Mouse (Mus musculus) testis, adult 2 months (tissue): Measurements from ENCODE around the gene Nr2f6. TPM values are rescaled to one million over a fixed set of nuclear protein-coding genes. Genes with fewer than 3 reads are reported as not detected.
A peak's percentile ranks its signal among the peaks of the same experiment; 100 is the strongest.

Source experiments
- H3K27ac ChIP-seq: fragments of 200-500 bp; 2 replicates; pipeline ENCODE4 v1.5.1; 2012; ENCODE audit warnings: low read depth, low read length; ENCODE audit not compliant: control insufficient read depth, insufficient read depth
- H3K27me3 ChIP-seq: fragments of 200-500 bp; 2 replicates; pipeline ENCODE4 v1.6.1; 2012; ENCODE audit warnings: mild to moderate bottlenecking, low read length, moderate library complexity; ENCODE audit not compliant: control insufficient read depth, insufficient read depth
- H3K36me3 ChIP-seq: fragments of 200-500 bp; 2 replicates; pipeline ENCODE4 v1.6.1; 2012; ENCODE audit warnings: mild to moderate bottlenecking, low read length; ENCODE audit not compliant: control insufficient read depth, insufficient read depth
- H3K4me1 ChIP-seq: fragments of 200-500 bp; 2 replicates; pipeline ENCODE4 v1.6.1; 2012; ENCODE audit warnings: low read length; ENCODE audit not compliant: control insufficient read depth, insufficient read depth
- H3K4me3 ChIP-seq: fragments of 200-500 bp; 2 replicates; pipeline ENCODE4 v1.5.1; 2012; ENCODE audit warnings: low read depth, mild to moderate bottlenecking, low read length, moderate library complexity, mixed read lengths; ENCODE audit not compliant: control insufficient read depth
- CTCF ChIP-seq: fragments of 200-500 bp; IDR thresholded peaks from 2 replicates; pipeline ENCODE4 v1.5.1; 2012; ENCODE audit warnings: low read depth, mild to moderate bottlenecking, inconsistent platforms, low read length, moderate library complexity; ENCODE audit not compliant: control insufficient read depth, insufficient read depth, insufficient replicate concordance
- POLR2A ChIP-seq: fragments of 200-500 bp; IDR thresholded peaks from 2 replicates; pipeline ENCODE4 v1.6.1; 2012; ENCODE audit warnings: low read depth, mild to moderate bottlenecking, inconsistent platforms, low read length, moderate library complexity; ENCODE audit not compliant: control insufficient read depth
- polyA plus RNA-seq: library from polyadenylated mRNA; depleted of rRNA; stranded (reverse); fragments of >200 nt; gene quantifications from 2 replicates; pipeline ENCODE4 v1.2.3, GENCODE M21; 2012

Gene Nr2f6
- polyA plus RNA-seq, 1 experiment = 10.8 TPM

DNA sequence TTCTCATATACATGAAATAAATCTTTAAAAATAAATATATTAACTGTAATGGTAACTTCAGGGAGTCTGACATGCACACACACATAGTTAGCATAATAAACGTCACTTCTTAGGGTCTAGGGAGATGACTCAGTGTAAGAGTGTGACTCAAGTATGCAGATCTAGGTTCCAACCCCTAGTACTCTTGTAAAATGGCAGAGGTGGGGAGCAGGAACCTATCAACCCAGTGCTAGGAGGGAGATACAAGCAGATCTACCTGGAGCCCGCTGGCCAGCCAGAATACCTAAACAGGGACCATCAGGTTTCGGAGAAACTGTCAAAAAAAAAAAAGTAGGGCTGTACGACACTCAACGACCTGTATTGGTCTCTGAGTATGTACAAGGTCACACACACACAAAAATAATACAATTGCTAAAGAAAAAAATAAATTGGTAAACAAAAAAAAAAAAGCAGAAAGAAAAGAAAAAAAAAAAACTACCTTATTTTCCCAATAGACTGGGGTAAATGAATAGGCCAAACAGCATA, 11.0 kb downstream of the Nr2f6 start:
- Histone ChIP-seq H3K4me3 (peak overlapping the region; percentile 96), H3K4me1 (peaks cover 15% of the 10 kb centered on the region), H3K36me3 (no peaks in the 10 kb centered on the region; the same call in 1 of the 2 replicates), H3K27ac (peak overlapping the region; percentile 69), H3K27me3 (no peaks in the 10 kb centered on the region)
- TF ChIP-seq POLR2A (no peak), CTCF (no peak)

DNA sequence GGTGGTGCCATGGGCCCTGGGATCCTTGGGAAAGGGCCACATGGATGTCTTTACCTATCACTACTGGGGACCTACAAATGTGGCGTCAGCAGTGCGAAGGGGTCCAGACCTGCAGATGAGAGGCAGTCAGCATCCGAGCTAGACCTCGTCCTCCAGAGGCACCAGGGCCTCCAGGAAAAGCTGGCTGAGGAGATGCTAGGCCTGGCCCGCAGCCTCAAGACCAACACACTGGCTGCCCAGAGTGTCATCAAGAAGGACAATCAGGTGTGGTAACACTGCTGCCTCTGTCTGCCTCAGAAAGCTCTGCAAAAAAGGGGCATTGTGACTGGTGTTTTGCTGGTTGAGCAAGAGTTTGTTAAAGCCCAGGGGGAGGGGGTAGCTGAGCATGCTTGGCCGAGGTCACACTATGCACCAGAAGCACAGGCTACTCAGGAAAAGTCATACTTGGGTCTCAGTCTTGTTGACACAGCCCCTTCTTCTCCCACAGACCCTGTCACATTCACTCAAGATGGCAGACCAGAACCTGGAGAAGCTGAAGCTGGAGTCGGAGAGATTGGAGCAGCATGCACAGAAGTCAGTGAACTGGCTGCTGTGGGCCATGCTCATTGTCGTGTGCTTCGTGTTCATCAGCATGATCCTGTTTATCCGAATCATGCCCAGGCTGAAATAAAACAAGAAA, 12.6 kb downstream of the Nr2f6 start:
- H3K4me3 ChIP-seq = peak overlapping the region; percentile 41
- H3K27ac ChIP-seq = peak overlapping the region; percentile 65; the same call in 1 of the 2 replicates
- no peaks in the 10 kb centered on the region; the same call in 1 of the 2 replicates for H3K36me3 ChIP-seq
- TF ChIP-seq POLR2A (no peak), CTCF (no peak)
- no peaks in the 10 kb centered on the region for H3K27me3 ChIP-seq
- H3K4me1 ChIP-seq = peaks cover 13% of the 10 kb centered on the region

- Histone ChIP-seq H3K4me3 (peak overlapping the region; percentile 95), H3K36me3 (no peaks in the 10 kb centered on the region; the same call in 1 of the 2 replicates), H3K4me1 (peaks cover 13% of the 10 kb centered on the region), H3K27ac (peak overlapping the region; percentile 56; the same call in 1 of the 2 replicates), H3K27me3 (no peaks in the 10 kb centered on the region)
- peak; percentile 46; the same call in 1 of the 2 replicates for TF ChIP-seq POLR2A
- no peak for TF ChIP-seq CTCF
Observed at GRCm38 (mm10) chr8:71368366-71368765, 13.4 kb downstream of the Nr2f6 start.

GRCm38 (mm10) chr8:71367529-71368176, 14.1 kb downstream of the Nr2f6 start:
- Histone ChIP-seq H3K27ac (peak overlapping the region; percentile 98), H3K27me3 (no peaks in the 10 kb centered on the region), H3K36me3 (no peaks in the 10 kb centered on the region; the same call in 1 of the 2 replicates), H3K4me3 (peak overlapping the region; percentile 95), H3K4me1 (peaks cover 13% of the 10 kb centered on the region)
- no peak for TF ChIP-seq POLR2A
- TF ChIP-seq CTCF = no peak

GRCm38 (mm10) chr8:71366771-71367528, 14.8 kb downstream of the Nr2f6 start, which contains the start of gene Use1:
TSS of gene Use1 (plus strand) at chr8:71366848.
- peaks cover 10% of the 10 kb centered on the region for H3K4me1 ChIP-seq
- peak within 1 kb of the TSS; percentile 95 for H3K4me3 ChIP-seq
- H3K36me3 ChIP-seq = no peaks in the 10 kb centered on the region; the same call in 1 of the 2 replicates
- peak; percentile 83 for TF ChIP-seq POLR2A
- no peak; the same call in 1 of the 2 replicates for TF ChIP-seq CTCF
- H3K27ac ChIP-seq = peak within 1 kb of the TSS; percentile 98
- H3K27me3 ChIP-seq = no peaks in the 10 kb centered on the region

- no peak overlapping the region for H3K27ac ChIP-seq
- peak; percentile 3; the same call in 1 of the 2 replicates for TF ChIP-seq CTCF
- TF ChIP-seq POLR2A = no peak
- no peak overlapping the region for H3K4me3 ChIP-seq
- no peaks in the 10 kb centered on the region for H3K4me1 ChIP-seq
- no peaks in the 10 kb centered on the region; the same call in 1 of the 2 replicates for H3K36me3 ChIP-seq
- no peaks in the 10 kb centered on the region for H3K27me3 ChIP-seq
Observed at GRCm38 (mm10) chr8:71358026-71358425, 23.7 kb downstream of the Nr2f6 start.
